Mouse (Mus musculus) left cerebral cortex, adult 9 months (tissue): ENCODE results near the gene Cdc42ep4.

Experiments used
- DNase-seq, 2 experiments: peaks; one replicate each; pipeline ENCODE4 v3.0.0; 2022; ENCODE audit warnings: low spot score in 2 of 2

Cdc42ep4 gene

GRCm38 (mm10) chr11:113751484-113752084 lies at the start of gene Cdc42ep4:
Gene Cdc42ep4, minus strand, starts transcription at chr11:113751881.
- DNase-seq: peak in 1 of 2 experiments; percentile 65

- no peak for DNase-seq
These were observed 48.3 kb upstream of the Cdc42ep4 start for GRCm38 (mm10) chr11:113800026-113800425.

- no peak for DNase-seq
These were observed 47.4 kb upstream of the Cdc42ep4 start for GRCm38 (mm10) chr11:113799041-113799447.

GRCm38 (mm10) chr11:113798011-113798410 lies 46.3 kb upstream of the Cdc42ep4 start:
- peak in 1 of 2 experiments; percentile 75 for DNase-seq

GRCm38 (mm10) chr11:113797014-113797983 lies 45.6 kb upstream of the Cdc42ep4 start:
- DNase-seq: no peak

- DNase-seq: no peak
These were observed 44.2 kb upstream of the Cdc42ep4 start for GRCm38 (mm10) chr11:113795846-113796245.

GRCm38 (mm10) chr11:113791357-113792215 lies 39.9 kb upstream of the Cdc42ep4 start:
- peak; percentile 40 to 54 for DNase-seq

DNA sequence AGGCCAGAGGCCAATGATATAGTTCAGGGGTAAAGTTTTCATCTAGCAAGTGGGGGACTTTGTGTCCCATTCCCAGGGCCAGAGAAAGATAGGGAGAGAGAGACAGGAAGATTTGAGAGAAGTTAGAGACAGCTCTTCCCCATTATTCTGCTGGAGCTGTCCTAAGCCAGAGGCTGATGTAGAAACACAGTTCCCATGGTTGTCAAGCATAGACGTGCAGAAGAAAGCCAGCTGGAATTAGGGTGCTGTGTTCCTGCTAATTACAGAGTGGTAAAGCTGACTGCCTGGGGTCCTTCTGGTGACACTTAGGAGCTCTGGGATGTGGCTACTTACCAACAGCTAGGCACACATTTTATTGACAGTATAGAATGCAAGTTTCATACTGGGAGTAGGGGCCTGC lies 37.4 kb upstream of the Cdc42ep4 start:
- no peak for DNase-seq

DNA sequence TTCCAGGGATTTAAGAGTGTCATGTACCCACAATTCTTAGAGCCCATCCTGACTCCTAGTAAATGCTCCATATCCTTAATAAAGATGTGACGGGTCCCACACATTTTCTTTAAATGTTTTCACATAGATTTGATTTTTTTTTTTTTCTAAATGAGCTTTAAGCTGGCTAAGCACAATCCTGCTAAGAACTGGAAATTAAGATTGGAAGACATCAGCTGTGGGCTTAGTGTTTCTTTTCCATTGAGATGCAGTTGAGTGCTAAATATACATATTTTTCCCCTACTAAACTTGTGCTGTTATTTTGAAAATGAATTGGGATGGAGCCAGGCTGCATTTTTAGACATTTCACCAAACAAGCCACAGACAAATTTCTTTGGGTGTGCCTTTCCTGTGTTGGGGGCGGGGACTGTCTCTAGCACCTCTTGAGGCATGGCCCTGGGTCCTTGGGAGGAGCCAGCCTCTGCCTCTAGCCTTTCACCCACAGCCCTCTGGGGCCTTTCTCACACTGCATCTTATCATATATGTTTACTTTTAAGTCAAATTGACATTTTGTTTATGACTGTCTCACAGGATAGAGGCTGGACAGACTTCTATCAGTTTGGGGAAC lies 36.6 kb upstream of the Cdc42ep4 start:
- no peak for DNase-seq

- no peak for DNase-seq
These were observed 35.9 kb upstream of the Cdc42ep4 start for GRCm38 (mm10) chr11:113787432-113788182.

DNA sequence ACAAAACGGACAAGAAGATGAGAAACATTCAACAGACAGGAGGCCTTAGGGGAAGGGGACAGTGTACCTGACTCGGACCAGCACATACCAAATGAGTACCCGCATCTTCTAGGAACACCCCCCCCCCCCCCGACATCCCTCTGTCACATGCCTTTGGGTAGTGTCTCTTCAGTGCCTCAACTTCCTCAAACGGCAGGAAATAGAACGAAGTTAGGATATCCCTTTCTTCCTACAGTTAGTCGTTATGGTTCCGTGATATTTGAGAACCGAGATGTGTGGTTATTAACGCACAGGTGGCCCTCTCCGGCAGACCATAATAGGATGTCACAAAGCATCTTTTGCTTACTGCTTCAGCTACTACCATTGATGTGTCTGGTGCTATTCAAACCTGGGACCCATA lies 35.3 kb upstream of the Cdc42ep4 start:
- DNase-seq: no peak

- DNase-seq: no peak
These were observed 34.7 kb upstream of the Cdc42ep4 start for GRCm38 (mm10) chr11:113786395-113786794.

DNA sequence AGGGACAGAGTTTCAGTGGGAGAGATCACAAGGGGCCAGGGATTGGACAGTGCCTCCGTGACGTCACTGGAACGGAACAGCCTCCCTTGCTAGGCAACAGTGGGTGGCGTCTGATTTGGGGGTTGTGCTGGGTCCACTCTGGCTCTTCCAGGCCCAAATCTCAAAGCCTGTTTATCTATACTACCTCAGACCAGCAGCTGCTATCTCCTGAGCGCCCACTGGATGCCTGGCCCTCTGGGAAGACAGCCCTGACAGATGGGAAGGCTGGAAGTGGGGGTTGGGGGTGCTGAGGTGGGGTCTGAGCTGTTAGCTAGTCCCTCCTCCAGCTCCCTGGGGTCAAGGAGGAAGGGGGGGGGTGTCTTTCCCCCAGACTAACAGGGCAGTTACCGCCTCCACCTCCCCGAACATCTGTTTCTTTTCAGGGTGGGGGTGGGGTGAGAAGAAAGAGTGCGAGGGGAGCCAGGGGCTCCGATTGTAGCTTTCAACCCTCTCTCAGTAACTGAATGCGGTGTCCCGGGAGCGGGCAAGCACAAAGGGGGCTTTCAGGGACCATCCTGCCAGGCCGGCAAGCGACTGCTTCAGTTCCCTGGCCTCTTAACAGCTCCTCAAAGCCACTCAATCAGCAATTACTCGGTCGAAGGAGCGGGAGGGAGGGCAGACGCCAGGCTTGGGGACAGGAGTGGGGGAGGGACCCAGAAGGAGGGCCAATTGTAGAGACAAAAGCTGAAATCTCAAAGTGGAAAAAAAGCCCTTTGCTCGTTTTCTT lies 33.9 kb upstream of the Cdc42ep4 start:
- peak in 1 of 2 experiments; percentile 49 for DNase-seq

DNA sequence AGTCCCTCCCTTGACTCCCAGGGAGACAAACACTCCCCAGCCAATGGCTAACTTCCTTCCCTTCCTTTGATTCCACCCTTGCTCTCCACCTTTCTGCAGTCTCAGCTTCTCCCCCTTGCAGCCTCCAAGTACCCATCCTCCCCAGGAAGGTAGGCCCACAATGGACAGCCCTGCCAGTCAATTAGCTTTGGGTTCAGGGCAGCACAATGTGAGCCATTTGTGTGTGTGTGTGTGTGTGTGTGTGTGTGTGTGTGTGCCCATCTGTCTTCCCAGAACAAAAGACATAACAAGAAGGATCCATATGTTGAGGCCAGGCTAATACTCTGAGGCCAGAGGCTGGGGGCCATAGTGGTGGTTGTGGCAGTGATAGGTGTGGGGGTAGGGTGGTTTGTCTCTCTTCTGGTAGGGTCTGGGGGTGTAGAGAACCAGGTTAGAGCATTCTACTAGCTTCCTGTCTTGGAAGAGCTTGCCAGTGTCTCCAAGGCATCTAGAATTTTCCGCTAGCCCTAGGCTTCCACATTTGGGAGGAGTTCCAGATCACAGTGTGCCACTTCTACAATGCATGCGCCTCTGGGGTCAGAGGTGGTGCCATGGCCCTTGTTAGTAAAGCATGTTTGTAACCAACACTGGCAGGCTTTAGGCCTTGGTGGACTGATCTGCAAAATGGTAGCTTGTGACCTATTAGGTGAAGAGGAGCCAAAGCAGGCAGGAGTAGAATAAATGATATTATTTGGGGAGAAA lies 33.1 kb upstream of the Cdc42ep4 start:
- no peak for DNase-seq

GRCm38 (mm10) chr11:113782496-113782895 lies 30.8 kb upstream of the Cdc42ep4 start:
- DNase-seq: no peak

DNA sequence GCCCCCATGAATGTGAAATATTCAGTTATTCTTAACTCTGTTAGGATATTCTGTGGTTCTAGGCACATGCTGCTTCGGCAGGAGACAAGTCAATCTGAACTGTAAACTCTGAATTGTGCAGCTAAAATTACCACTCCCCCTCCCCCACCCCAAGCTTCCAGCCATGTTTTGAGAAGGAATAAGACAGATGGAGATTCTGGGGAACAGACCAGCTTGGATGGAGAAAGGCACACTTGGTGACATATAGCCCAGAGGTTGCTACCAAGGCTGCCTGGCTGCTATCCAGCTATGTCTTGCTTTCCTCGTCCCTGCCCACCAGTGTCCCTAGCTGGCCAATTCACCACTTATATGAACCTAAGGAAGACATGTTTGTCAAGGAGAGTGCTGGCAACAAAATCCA lies 30.3 kb upstream of the Cdc42ep4 start:
- no peak for DNase-seq

DNA sequence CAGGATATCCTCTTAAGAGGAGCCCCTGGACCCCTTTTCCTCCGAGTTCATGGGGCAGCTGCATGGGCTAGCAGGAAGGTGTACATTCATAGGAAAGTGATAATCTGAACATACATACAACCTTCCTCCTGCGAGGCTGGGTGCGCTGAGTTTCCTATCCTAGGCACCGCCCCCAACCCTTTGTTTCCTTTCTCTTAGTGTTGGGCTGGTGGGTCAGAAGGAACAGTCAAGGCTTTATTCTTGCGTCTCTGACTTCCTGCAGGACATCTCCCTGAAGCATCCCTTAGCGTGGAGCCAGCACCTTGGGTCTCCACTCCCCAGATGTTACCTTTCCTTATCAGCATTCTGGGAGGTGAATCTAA lies 28.0 kb upstream of the Cdc42ep4 start:
- no peak for DNase-seq

GRCm38 (mm10) chr11:113778733-113779679 lies 27.3 kb upstream of the Cdc42ep4 start:
- DNase-seq: no peak
